Mouse (Mus musculus) Patski (cell line): ENCODE measurements around the gene Nudt21. TPM values are rescaled to one million over a fixed set of nuclear protein-coding genes. Genes with fewer than 3 reads are reported as not detected.

ENCODE experiments used
- ATAC-seq: fragments of 100-300 bp; one replicate; pipeline ENCODE4 v1.8.0; 2021
- CTCF ChIA-PET: fragments of 350-600 bp; sonication (Branson Sonifier 250); formaldehyde crosslinking; loops from one replicate; lab custom pipeline; 2022; ENCODE audit warnings: inconsistent platforms; lab: Charles Lee
- POLR2A ChIA-PET: fragments of 350-600 bp; sonication (Branson Sonifier 250); formaldehyde crosslinking; loops from one replicate; lab custom pipeline; 2022; ENCODE audit warnings: antibody characterized with exemption, inconsistent platforms; lab: Charles Lee
- DNase-seq: peaks from one replicate; pipeline ENCODE4 v3.0.0-alpha.2; 2011; ENCODE audit warnings: low read depth, low spot score
- H3K27me3 ChIP-seq: fragments of 371-371 bp; one replicate; pipeline ENCODE4 v1.5.1; 2021
- CTCF ChIP-seq: fragments of 100-300 bp; IDR thresholded peaks from one replicate; pipeline ENCODE4 v1.5.1; 2021
- in situ Hi-C: fragments of 300-500 bp; cut with MboI; formaldehyde crosslinking; loops from 3 replicates; pipeline ENCODE4 v1.11.1; 2018; ENCODE audit warnings: low pct_unique_long_range_greater_than_20kb, mixed read lengths
- polyA plus RNA-seq: library from polyadenylated mRNA; unstranded; gene quantifications from one replicate; pipeline ENCODE4 v1.2.3, GENCODE M21; 2021

Gene Nudt21
- polyA plus RNA-seq, 1 experiment from 2014 or later: 59.9 TPM

GRCm38 (mm10) chr8:93972211-93972610, 64.6 kb downstream of the Nudt21 start:
- in situ Hi-C loops: no loop called here
- no peak for TF ChIP-seq CTCF
- CTCF ChIA-PET: no interaction called here
- no peaks in the 10 kb centered on the region for H3K27me3 ChIP-seq
- ATAC-seq: no peak
- POLR2A ChIA-PET: no interaction called here
- no peak for DNase-seq

- ChIA-PET CTCF (no interaction called here), POLR2A (no interaction called here)
- TF ChIP-seq CTCF: no peak
- ATAC-seq (no peak), DNase-seq (no peak)
- in situ Hi-C loops: no loop called here
- no peaks in the 10 kb centered on the region for H3K27me3 ChIP-seq
Observed at GRCm38 (mm10) chr8:93971451-93971850, 65.4 kb downstream of the Nudt21 start.

GRCm38 (mm10) chr8:93969626-93970340, 67.0 kb downstream of the Nudt21 start:
- no peak for DNase-seq
- TF ChIP-seq CTCF: no peak
- ChIA-PET POLR2A (no interaction called here), CTCF (no interaction called here)
- in situ Hi-C loops: no loop called here
- ATAC-seq: no peak
- H3K27me3 ChIP-seq: no peaks in the 10 kb centered on the region

GRCm38 (mm10) chr8:93968293-93968692, 68.5 kb downstream of the Nudt21 start:
- H3K27me3 ChIP-seq: no peaks in the 10 kb centered on the region
- ChIA-PET CTCF (no interaction called here), POLR2A (no interaction called here)
- in situ Hi-C loops: no loop called here
- DNase-seq: no peak
- TF ChIP-seq CTCF: no peak
- no peak for ATAC-seq

Other genes with a start within 250 kb of the Nudt21 start
- 2.3 TPM for gene Gnao1, start 227.1 kb downstream of the Nudt21 start, polyA plus RNA-seq
- gene Amfr, start 24.2 kb downstream of the Nudt21 start, polyA plus RNA-seq: 203 TPM
- 13.4 TPM for gene Ogfod1, start 167 bp upstream of the Nudt21 start, polyA plus RNA-seq
- gene Bbs2, start 61.9 kb upstream of the Nudt21 start, polyA plus RNA-seq: 28.0 TPM
- not detected for gene Mt4, start 100.2 kb upstream of the Nudt21 start, polyA plus RNA-seq
- not detected for gene Mt3, start 115.6 kb upstream of the Nudt21 start, polyA plus RNA-seq
- 92.3 TPM for gene Mt2, start 135.6 kb upstream of the Nudt21 start, polyA plus RNA-seq
- 131 TPM for gene Mt1, start 142.1 kb upstream of the Nudt21 start, polyA plus RNA-seq
- 54.0 TPM for gene Nup93, start 177.5 kb upstream of the Nudt21 start, polyA plus RNA-seq